Mouse (Mus musculus): Measurements from ENCODE around the gene Map1s.

DNA sequence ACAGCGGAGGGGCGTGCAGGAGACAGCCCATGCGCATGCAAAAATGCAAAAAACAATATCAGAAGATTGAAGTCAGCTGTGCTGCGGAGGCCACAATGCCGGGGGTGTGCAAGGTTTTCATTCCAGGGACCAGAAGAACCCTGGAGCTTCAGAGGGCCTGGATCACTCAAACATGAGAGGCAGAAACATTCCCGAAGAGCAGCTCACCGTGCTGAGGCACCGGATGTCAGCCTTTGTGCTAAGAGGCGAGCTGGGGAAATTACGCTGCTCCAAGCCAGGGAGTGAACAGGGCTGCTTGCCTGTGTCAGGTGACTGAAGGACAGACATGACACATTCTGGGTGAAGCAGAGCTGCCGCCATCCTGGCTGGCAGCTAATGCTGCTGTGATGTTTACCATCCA is 25.2 kb upstream of the Map1s start:
- TF ChIP-seq CTCF (IDR thresholded peaks at IDR 0.05), result no peak
- no peak for TF ChIP-seq EP300 (IDR thresholded peaks at IDR 0.05)
